Mouse (Mus musculus) midbrain, embryonic 10.5 days (tissue): ENCODE data around the gene Esrra. TPM values are rescaled to one million over a fixed set of nuclear protein-coding genes. Genes with fewer than 3 reads are reported as not detected.
"Not testable (repeated sequence)": the region's sequence is repeated elsewhere in the genome, so short reads cannot be mapped to it uniquely, and the experiment has no call there.

ENCODE experiments used
- DNase-seq: peaks from one replicate; pipeline ENCODE4 v3.0.0-alpha.2; 2017; ENCODE audit warnings: low spot score
- H3K27ac ChIP-seq: fragments of 300-500 bp; sonication (generic); replicated peaks from 2 replicates; pipeline ENCODE4 v1.5.1; 2016; ENCODE audit warnings: mild to moderate bottlenecking
- H3K27me3 ChIP-seq: fragments of 300-500 bp; sonication (generic); 2 replicates; pipeline ENCODE4 v1.6.1; 2016; ENCODE audit warnings: low read depth, mild to moderate bottlenecking; ENCODE audit not compliant: poor library complexity, severe bottlenecking
- H3K36me3 ChIP-seq: fragments of 300-500 bp; sonication (generic); 2 replicates; pipeline ENCODE4 v1.6.1; 2016; ENCODE audit warnings: mild to moderate bottlenecking, moderate library complexity
- H3K4me1 ChIP-seq: fragments of 300-500 bp; sonication (generic); 2 replicates; pipeline ENCODE4 v1.6.1; 2016
- H3K4me3 ChIP-seq: fragments of 300-500 bp; sonication (generic); 2 replicates; pipeline ENCODE4 v1.5.1; 2016; ENCODE audit warnings: mild to moderate bottlenecking, moderate library complexity
- H3K9me3 ChIP-seq: fragments of 300-500 bp; sonication (generic); replicated peaks from 2 replicates; pipeline ENCODE4 v1.6.1; 2016; ENCODE audit warnings: mild to moderate bottlenecking
- WGBS: fragments of 180-500 bp; shearing (Covaris S2); methylation state at CpG from one replicate; pipeline ENCODE4 v1.1.7; 2016; 5-methylcytosine and 5-hydroxymethylcytosine counted together
- polyA plus RNA-seq: library from polyadenylated mRNA; unstranded; fragments of >200 nt; fragmentation: Nextera tagmentation; extraction: Ambion mirVana; gene quantifications from 2 replicates; pipeline ENCODE4 v1.2.1, GENCODE M21; 2016

Gene Esrra
- polyA plus RNA-seq, 1 experiment from 2014 or later = 8.9 TPM

DNA sequence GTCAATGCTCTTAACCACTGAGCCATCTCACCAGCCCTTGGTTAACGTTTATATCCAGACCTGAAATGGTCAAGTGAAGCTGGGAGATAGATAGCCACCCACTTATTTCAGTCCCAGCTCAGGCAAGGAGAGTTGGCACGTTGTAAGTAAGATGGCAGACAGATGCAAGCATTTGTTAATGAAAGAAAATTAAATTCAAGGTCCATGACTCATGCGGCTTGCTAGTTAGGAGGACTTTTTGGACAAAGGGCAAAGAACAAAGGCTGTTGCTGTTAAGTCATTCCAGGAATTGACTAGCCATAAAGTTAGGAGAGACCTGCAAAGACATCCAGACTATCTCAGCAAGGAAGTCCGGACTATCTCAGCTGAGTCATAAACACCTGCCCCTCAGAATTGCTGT is 22.0 kb downstream of the Esrra start:
- DNase-seq = no peak
- Histone ChIP-seq H3K4me3 (no peak overlapping the region), H3K9me3 (peaks cover 16% of the 10 kb centered on the region; the same call in 1 of the 2 replicates), H3K4me1 (no peaks in the 10 kb centered on the region), H3K27me3 (no peaks in the 10 kb centered on the region), H3K36me3 (peaks cover 9% of the 10 kb centered on the region), H3K27ac (no peak overlapping the region)
- 86% methylated on average over 4 of the region's 4 CpGs for WGBS

DNA sequence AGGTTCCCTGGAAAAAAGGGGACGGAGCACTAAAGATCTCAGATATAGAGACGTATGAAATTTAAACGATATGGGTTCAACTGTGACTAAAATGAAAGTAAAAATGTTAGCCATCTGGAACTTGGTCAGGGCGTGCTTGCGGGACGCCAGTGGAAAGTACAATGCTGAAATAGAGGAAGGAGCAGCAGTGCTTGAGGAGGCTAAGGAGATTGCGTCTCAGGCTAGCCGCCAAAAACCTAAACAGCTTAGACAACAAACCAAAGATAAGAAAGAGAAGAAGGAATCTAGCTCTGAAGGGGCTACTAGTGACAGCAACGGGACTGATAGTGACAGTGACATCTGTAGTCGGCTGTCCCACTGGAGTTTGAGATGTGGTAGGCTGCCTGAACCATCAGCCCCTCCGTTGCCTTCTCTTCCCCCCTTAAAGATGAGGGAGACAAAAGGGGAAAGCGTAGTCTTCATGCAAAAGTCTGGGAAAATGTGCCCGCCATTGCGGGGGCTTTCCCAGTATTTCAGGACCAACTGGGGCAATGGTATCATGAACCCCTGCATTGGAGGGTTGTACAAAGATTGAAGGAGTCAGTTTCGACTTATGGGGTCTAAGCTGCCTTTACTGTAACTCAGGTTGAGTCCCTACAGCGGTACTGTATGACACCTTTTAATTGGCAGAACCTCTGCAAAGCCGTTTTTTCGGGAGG is 25.9 kb downstream of the Esrra start:
- not testable (repeated sequence) for H3K4me3 ChIP-seq, H3K27me3 ChIP-seq, H3K4me1 ChIP-seq, H3K36me3 ChIP-seq, H3K27ac ChIP-seq, DNase-seq
- H3K9me3 ChIP-seq = peaks cover 16% of the 10 kb centered on the region; the same call in 1 of the 2 replicates
- 94% methylated on average over 18 of the region's 18 CpGs for WGBS

- H3K4me3 ChIP-seq = no peak overlapping the region
- no peaks in the 10 kb centered on the region for H3K27me3 ChIP-seq
- 93% methylated on average over 14 of the region's 14 CpGs for WGBS
- peaks cover 8% of the 10 kb centered on the region; the same call in 1 of the 2 replicates for H3K9me3 ChIP-seq
- no peak overlapping the region for H3K27ac ChIP-seq
- no peaks in the 10 kb centered on the region for H3K4me1 ChIP-seq
- DNase-seq = no peak
- H3K36me3 ChIP-seq = no peaks in the 10 kb centered on the region
These were observed 27.7 kb downstream of the Esrra start for GRCm38 (mm10) chr19:6893731-6894451.

DNA sequence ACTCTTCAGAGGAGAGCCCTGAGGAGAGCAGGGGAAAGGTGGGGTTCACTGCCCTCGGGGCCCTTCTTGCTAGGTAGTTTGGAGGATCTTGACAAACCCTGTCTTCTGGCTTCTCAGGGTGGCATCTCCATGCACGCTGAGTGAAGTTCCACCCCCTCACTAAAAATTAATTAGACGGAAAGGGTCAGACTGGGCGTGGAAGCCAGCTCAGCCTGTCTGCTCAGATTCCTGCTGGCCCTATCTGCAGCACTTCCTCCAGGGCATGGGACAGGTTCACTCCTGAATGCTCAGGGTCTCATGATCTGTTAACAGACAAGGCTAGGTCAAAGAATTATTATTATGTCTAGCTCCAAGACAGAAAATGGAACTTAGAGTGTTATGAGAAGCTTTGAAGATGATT is 29.1 kb downstream of the Esrra start:
- WGBS = 70% methylated on average over 4 of the region's 4 CpGs

GRCm38 (mm10) chr19:6877965-6878364 is 43.6 kb downstream of the Esrra start:
- H3K4me1 ChIP-seq = no peaks in the 10 kb centered on the region
- H3K27me3 ChIP-seq = no peaks in the 10 kb centered on the region
- DNase-seq = no peak
- H3K27ac ChIP-seq = no peak overlapping the region
- no peak overlapping the region for H3K4me3 ChIP-seq
- no peaks in the 10 kb centered on the region for H3K36me3 ChIP-seq
- 87% methylated on average over 4 of the region's 4 CpGs for WGBS
- H3K9me3 ChIP-seq = peaks cover 22% of the 10 kb centered on the region; the same call in 1 of the 2 replicates

More for the DNA sequence above, 29.1 kb downstream of the Esrra start:
- Histone ChIP-seq H3K27me3 (no peaks in the 10 kb centered on the region), H3K27ac (no peak overlapping the region), H3K9me3 (peaks cover 8% of the 10 kb centered on the region; the same call in 1 of the 2 replicates), H3K4me3 (no peak overlapping the region), H3K4me1 (no peaks in the 10 kb centered on the region), H3K36me3 (no peaks in the 10 kb centered on the region)
- no peak for DNase-seq

GRCm38 (mm10) chr19:6876799-6877198 is 44.8 kb downstream of the Esrra start:
- Histone ChIP-seq H3K27me3 (no peaks in the 10 kb centered on the region), H3K36me3 (no peaks in the 10 kb centered on the region), H3K9me3 (peaks cover 21% of the 10 kb centered on the region; the same call in 1 of the 2 replicates), H3K4me1 (peaks cover 3% of the 10 kb centered on the region; the same call in 1 of the 2 replicates), H3K4me3 (no peak overlapping the region), H3K27ac (no peak overlapping the region)
- no peak for DNase-seq

GRCm38 (mm10) chr19:6875834-6876233 is 45.8 kb downstream of the Esrra start:
- Histone ChIP-seq H3K9me3 (peaks cover 12% of the 10 kb centered on the region; the same call in 1 of the 2 replicates), H3K4me1 (peaks cover 3% of the 10 kb centered on the region; the same call in 1 of the 2 replicates), H3K36me3 (no peaks in the 10 kb centered on the region), H3K27ac (no peak overlapping the region), H3K27me3 (no peaks in the 10 kb centered on the region), H3K4me3 (no peak overlapping the region)
- DNase-seq = no peak
- WGBS = 88% methylated on average over 6 of the region's 6 CpGs

GRCm38 (mm10) chr19:6874257-6874656 is 47.4 kb downstream of the Esrra start:
- WGBS = 87% methylated on average over 1 of the region's 1 CpGs
- Histone ChIP-seq H3K9me3 (no peaks in the 10 kb centered on the region), H3K4me1 (peaks cover 6% of the 10 kb centered on the region), H3K27ac (no peak overlapping the region), H3K36me3 (no peaks in the 10 kb centered on the region), H3K27me3 (no peaks in the 10 kb centered on the region), H3K4me3 (no peak overlapping the region)
- no peak for DNase-seq

DNA sequence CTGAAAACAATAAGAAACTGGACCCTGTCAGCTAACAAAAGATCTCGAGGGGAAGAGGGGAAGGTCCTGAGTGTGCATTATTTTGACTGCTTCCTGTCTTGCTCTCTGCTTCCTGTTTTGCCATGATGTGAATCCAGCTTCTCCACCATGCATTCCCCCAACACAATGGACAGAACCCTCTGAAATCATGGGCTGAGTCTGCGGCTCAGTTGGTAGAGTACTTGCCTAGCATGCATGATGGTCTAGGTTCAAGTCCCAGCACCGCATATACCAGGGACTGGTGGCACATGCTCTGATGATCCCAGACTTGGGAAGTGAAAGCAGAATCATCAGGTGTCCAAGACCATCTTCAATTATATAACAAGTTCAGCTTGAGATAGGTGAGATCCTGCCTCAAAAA is 48.9 kb downstream of the Esrra start:
- Histone ChIP-seq H3K27ac (no peak overlapping the region), H3K9me3 (no peaks in the 10 kb centered on the region), H3K4me3 (no peak overlapping the region), H3K4me1 (peaks cover 7% of the 10 kb centered on the region), H3K27me3 (no peaks in the 10 kb centered on the region), H3K36me3 (no peaks in the 10 kb centered on the region)
- DNase-seq = no peak
- 79% methylated on average over 3 of the region's 3 CpGs for WGBS

DNA sequence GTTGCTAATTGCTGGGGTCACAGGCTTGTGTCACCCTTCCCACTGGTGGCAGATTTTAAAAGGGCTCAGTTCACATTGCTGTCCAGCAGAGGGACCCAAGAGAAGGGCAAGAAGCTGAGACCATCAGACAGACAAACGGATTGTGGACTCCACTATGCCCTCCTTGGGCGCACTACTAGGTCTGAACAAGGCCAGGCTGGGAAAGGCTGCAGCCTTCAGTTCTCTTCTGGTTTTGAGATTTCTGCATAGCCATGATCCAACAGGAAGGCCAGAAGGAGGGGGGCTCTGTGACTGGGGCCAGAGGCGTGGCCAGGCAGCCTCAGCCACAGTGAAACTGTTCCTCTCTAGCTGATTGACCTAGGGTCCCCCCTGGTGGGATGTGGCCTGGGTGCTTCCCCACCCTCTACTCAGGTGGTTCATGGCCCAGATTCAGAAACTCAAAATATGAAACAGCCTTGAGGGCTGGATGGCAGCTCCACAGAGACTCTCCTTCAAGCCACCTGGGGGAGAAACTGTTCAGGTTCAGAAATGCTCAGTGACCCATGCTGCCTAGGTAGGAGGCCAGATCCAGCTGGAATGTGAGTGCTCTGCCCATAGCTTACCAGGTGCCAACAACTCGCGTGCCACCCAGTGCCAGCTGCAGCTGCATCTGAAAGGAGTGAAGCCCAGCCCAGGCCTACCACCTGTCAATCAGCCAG is 49.9 kb downstream of the Esrra start:
- H3K4me3 ChIP-seq = no peak overlapping the region
- DNase-seq = no peak

DNA sequence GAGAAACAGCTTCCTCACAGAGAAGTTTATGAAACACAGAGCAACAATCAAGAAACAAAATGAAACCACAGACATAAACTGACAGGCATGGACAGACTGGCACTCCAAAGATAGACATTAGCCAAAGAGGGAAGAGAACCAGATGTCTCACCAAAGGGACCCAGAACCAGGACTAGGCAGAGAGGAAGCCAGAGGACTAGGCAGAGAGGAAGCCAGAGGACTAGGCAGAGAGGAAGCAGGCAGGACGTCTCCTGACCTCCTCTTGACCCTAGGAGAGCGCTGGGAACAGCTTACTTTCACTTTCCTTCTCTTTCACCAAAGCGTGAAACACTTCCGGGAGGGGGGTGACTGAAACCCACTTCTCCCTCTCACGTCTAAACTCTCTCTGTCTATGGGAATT is 52.3 kb downstream of the Esrra start:
- Histone ChIP-seq H3K36me3 (no peaks in the 10 kb centered on the region), H3K4me1 (peaks cover 7% of the 10 kb centered on the region), H3K9me3 (no peaks in the 10 kb centered on the region), H3K4me3 (no peak overlapping the region), H3K27ac (no peak overlapping the region), H3K27me3 (no peaks in the 10 kb centered on the region)
- 17% methylated on average over 5 of the region's 5 CpGs for WGBS
- DNase-seq = no peak

More for the DNA sequence above, 49.9 kb downstream of the Esrra start:
- H3K27ac ChIP-seq = no peak overlapping the region
- H3K36me3 ChIP-seq = no peaks in the 10 kb centered on the region
- peaks cover 7% of the 10 kb centered on the region for H3K4me1 ChIP-seq
- no peaks in the 10 kb centered on the region for H3K27me3 ChIP-seq
- 68% methylated on average over 5 of the region's 5 CpGs for WGBS
- no peaks in the 10 kb centered on the region for H3K9me3 ChIP-seq

DNA sequence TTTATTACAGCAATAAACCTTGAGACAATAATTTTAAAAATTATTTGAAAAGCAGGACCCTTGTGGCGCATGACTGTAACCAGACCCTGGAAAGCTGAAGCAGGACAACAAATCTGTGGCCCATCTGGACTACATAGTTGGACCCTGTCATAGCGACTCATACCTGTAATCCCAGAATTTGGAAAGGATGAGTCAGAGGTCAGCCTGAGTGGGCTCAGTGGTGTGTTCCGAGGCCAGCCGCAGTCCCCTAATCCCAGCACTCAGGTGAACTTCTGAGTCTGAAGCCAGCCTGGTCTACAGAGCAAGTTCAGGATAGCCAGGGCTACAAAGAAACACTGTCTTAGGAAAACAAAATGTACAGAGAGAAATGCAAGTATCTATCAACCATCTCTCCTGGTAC is 60.2 kb downstream of the Esrra start:
- Histone ChIP-seq H3K4me3 (no peak overlapping the region), H3K9me3 (no peaks in the 10 kb centered on the region), H3K36me3 (no peaks in the 10 kb centered on the region), H3K4me1 (peaks cover 15% of the 10 kb centered on the region), H3K27ac (no peak overlapping the region), H3K27me3 (peaks cover 13% of the 10 kb centered on the region)
- no peak for DNase-seq
- 92% methylated on average over 4 of the region's 4 CpGs for WGBS
